Comparison of ENCODE assay signal across 8 mouse cellular contexts in the genomic region with DNA sequence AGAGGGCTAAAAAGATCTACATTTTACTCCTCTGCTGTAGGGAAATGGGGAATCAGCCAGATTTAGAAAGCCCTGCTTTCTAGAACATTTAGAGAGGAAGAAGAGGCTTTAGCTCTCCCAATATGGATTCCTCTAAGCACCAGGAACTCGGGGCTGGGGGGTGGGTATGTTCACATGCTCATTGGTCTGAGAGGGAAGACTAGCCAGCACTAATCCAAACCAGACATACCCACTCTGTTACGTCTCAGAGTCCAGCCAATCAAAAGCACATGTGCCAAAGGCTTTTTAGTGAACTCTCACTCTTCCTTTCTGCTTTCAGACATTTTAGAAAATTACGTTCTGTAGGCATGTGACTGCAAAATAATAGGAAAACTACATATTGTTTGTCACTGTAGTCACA. TPM values are rescaled to one million over a fixed set of nuclear protein-coding genes. Genes with fewer than 3 reads are reported as not detected.
A peak's percentile ranks its signal among the peaks of the same experiment; 100 is the strongest.
DNase-seq lines count a peak whose midpoint lies in the region; ATAC-seq lines count a peak whose summit lies in the region.

No protein-coding gene starts in this region.

- H3K9me3 ChIP-seq in megakaryocyte, embryonic 14.5 days = no peaks in the 10 kb centered on the region
- H3K9me3 ChIP-seq in embryonic facial prominence, embryonic 14.5 days (ENCODE audit: control insufficient read depth, low read length) = no peaks in the 10 kb centered on the region
- H3K9me3 ChIP-seq in limb, embryonic 12.5 days = no peaks in the 10 kb centered on the region
- no peaks in the 10 kb centered on the region for H3K9me3 ChIP-seq in stomach, embryonic 15.5 days

- H3K4me1 ChIP-seq in megakaryocyte, embryonic 14.5 days = peaks cover 27% of the 10 kb centered on the region
- H3K4me1 ChIP-seq in embryonic facial prominence, embryonic 14.5 days (ENCODE audit: control insufficient read depth, insufficient read depth, low read length) = no peaks in the 10 kb centered on the region; the same call in 1 of the 2 replicates
- no peaks in the 10 kb centered on the region; the same call in 1 of the 2 replicates for H3K4me1 ChIP-seq in limb, embryonic 12.5 days (replicated peaks)
- H3K4me1 ChIP-seq in stomach, embryonic 15.5 days = no peaks in the 10 kb centered on the region

- peak; percentile 76 for DNase-seq in embryonic facial prominence, embryonic 14.5 days (ENCODE audit: low spot score)
- no peak for DNase-seq in urinary bladder, adult 2 months (ENCODE audit: low spot score)
- no peak for DNase-seq in thymus, postnatal 25 days

- WGBS in embryonic facial prominence, embryonic 14.5 days = 28% methylated on average over 3 of the region's 3 CpGs
- WGBS in limb, embryonic 12.5 days = 37% methylated on average over 3 of the region's 3 CpGs
- 39% methylated on average over 3 of the region's 3 CpGs for WGBS in stomach, embryonic 15.5 days

- H3K27me3 ChIP-seq in megakaryocyte, embryonic 14.5 days (replicated peaks) = peaks cover 2% of the 10 kb centered on the region
- H3K27me3 ChIP-seq in embryonic facial prominence, embryonic 14.5 days (replicated peaks; ENCODE audit: control insufficient read depth, insufficient read depth, low read length) = no peaks in the 10 kb centered on the region
- no peaks in the 10 kb centered on the region for H3K27me3 ChIP-seq in limb, embryonic 12.5 days
- H3K27me3 ChIP-seq in stomach, embryonic 15.5 days (replicated peaks) = no peaks in the 10 kb centered on the region

- peak overlapping the region; percentile 84 for H3K27ac ChIP-seq in embryonic facial prominence, embryonic 14.5 days (replicated peaks; ENCODE audit: low read depth, low read length)
- peak overlapping the region; percentile 86 for H3K27ac ChIP-seq in limb, embryonic 12.5 days
- H3K27ac ChIP-seq in stomach, embryonic 15.5 days = no peak overlapping the region

- peak overlapping the region; percentile 85 for H3K9ac ChIP-seq in embryonic facial prominence, embryonic 14.5 days (ENCODE audit: low read depth, low read length)
- no peak overlapping the region for H3K9ac ChIP-seq in limb, embryonic 12.5 days (replicated peaks)
- no peak overlapping the region for H3K9ac ChIP-seq in stomach, embryonic 15.5 days

- peaks cover 42% of the 10 kb centered on the region for H3K36me3 ChIP-seq in megakaryocyte, embryonic 14.5 days (replicated peaks; ENCODE audit: low read length)
- peaks cover 21% of the 10 kb centered on the region for H3K36me3 ChIP-seq in embryonic facial prominence, embryonic 14.5 days (ENCODE audit: control insufficient read depth, insufficient read depth, low read length)
- H3K36me3 ChIP-seq in limb, embryonic 12.5 days = peaks cover 26% of the 10 kb centered on the region; the same call in 1 of the 2 replicates
- no peaks in the 10 kb centered on the region for H3K36me3 ChIP-seq in stomach, embryonic 15.5 days

- peak overlapping the region; percentile 97 for H3K4me3 ChIP-seq in megakaryocyte, embryonic 14.5 days (replicated peaks)
- H3K4me3 ChIP-seq in embryonic facial prominence, embryonic 14.5 days (ENCODE audit: low read depth, low read length) = peak overlapping the region; percentile 63
- H3K4me3 ChIP-seq in limb, embryonic 12.5 days (replicated peaks) = peak overlapping the region; percentile 61
- peak overlapping the region; percentile 56 for H3K4me3 ChIP-seq in stomach, embryonic 15.5 days (replicated peaks)

- H3K4me2 ChIP-seq in embryonic facial prominence, embryonic 14.5 days (ENCODE audit: low read depth, low read length) = peak overlapping the region; percentile 58
- peak overlapping the region; percentile 58 for H3K4me2 ChIP-seq in limb, embryonic 12.5 days
- peak overlapping the region; percentile 55 for H3K4me2 ChIP-seq in stomach, embryonic 15.5 days

- ATAC-seq in megakaryocyte, adult 5-6 weeks (ENCODE audit: poor library complexity, severe bottlenecking) = no peak
- no peak for ATAC-seq in embryonic facial prominence, embryonic 14.5 days (ENCODE audit: low read depth)
- no peak for ATAC-seq in limb, embryonic 12.5 days (ENCODE audit: insufficient number of reproducible peaks, insufficient read depth, low FRiP score, low TSS enrichment, low read depth)
- ATAC-seq in stomach, embryonic 15.5 days (ENCODE audit: insufficient read depth, low FRiP score, low read depth) = no peak
- ATAC-seq in inflammation-experienced regulatory T-cells, adult 6 months = no peak

RNA-seq across cellular contexts. Expression of a gene that starts 1.6 kb away (rescaled TPM):
- polyA plus RNA-seq in megakaryocyte, embryonic 14.5 days (2012; ENCODE audit: insufficient read depth, low replicate concordance) = 104 and 182 TPM in 2 replicates
- 40.1 and 45.5 TPM in 2 replicates for total RNA-seq in megakaryocyte, adult 5-6 weeks (2015)
- total RNA-seq in megakaryocyte, adult 5-6 weeks (2017) = 29.4 and 47.8 TPM in 2 replicates
- 280 and 301 TPM in 2 replicates for polyA plus RNA-seq in embryonic facial prominence, embryonic 14.5 days (2014; fragmentation: Nextera tagmentation; extraction: Ambion mirVana)
- 326 and 341 TPM in 2 replicates for polyA plus RNA-seq in limb, embryonic 12.5 days (2016; fragmentation: Nextera tagmentation; extraction: Ambion mirVana)
- 221 and 227 TPM in 2 replicates for polyA plus RNA-seq in stomach, embryonic 15.5 days (2015; fragmentation: Nextera tagmentation; extraction: Ambion mirVana)
- polyA plus RNA-seq in inflammation-experienced regulatory T-cells, adult 6 months (2017; shearing (Covaris generic)) = 10 to 100 TPM; 57.2 to 77.3 (median 65.5) TPM
- polyA plus RNA-seq in urinary bladder, adult 2 months (2012; rRNA removed) = 241 and 285 TPM in 2 replicates

RNA-seq across cellular contexts. Expression of a gene that starts 45.5 kb away (rescaled TPM):
- polyA plus RNA-seq in megakaryocyte, embryonic 14.5 days (2012; ENCODE audit: insufficient read depth, low replicate concordance) = 0.49 TPM in 1 of 2 replicates, not detected in the other
- 0.59 and 1.9 TPM in 2 replicates for total RNA-seq in megakaryocyte, adult 5-6 weeks (2015)
- total RNA-seq in megakaryocyte, adult 5-6 weeks (2017) = 1.1 and 3.8 TPM in 2 replicates
- 2.9 and 3.2 TPM in 2 replicates for polyA plus RNA-seq in embryonic facial prominence, embryonic 14.5 days (2014; fragmentation: Nextera tagmentation; extraction: Ambion mirVana)
- polyA plus RNA-seq in limb, embryonic 12.5 days (2016; fragmentation: Nextera tagmentation; extraction: Ambion mirVana) = 2.8 and 2.9 TPM in 2 replicates
- polyA plus RNA-seq in stomach, embryonic 15.5 days (2015; fragmentation: Nextera tagmentation; extraction: Ambion mirVana) = 2.1 TPM in 2 replicates
- 1 to 10 TPM in 1 of 3 experiments, under 1 TPM in 2; 0.58 to 1.3 (median 0.79) TPM for polyA plus RNA-seq in inflammation-experienced regulatory T-cells, adult 6 months (2017; shearing (Covaris generic))
- polyA plus RNA-seq in urinary bladder, adult 2 months (2012; rRNA removed) = 4.7 and 5.0 TPM in 2 replicates
